ENCODE assay signal across 25 mouse cellular contexts in genomic region chr7:68945886-68946863, GRCm38 (mm10).
DNase-seq lines count a peak whose midpoint lies in the region; ATAC-seq and TF ChIP-seq lines count a peak whose summit lies in the region.
"Had no signal": no experiment of that assay in that cellular context is flagged by ENCODE, and none has a peak within 500 bp of the region (broad histone marks: within the 10 kb centered on the region; RNA-seq: fewer than 3 reads in every experiment).

No protein-coding gene starts in this region.

- no peak for TF ChIP-seq CTCF in heart, adult 2 months (IDR thresholded peaks at IDR 0.05)

- no peak overlapping the region for H3K9ac ChIP-seq in heart, adult 2 months (ENCODE audit: low read depth, low read length)
- H3K9ac ChIP-seq in lung, embryonic 15.5 days: no peak overlapping the region
- no peak overlapping the region for H3K9ac ChIP-seq in hindbrain, embryonic 16.5 days (ENCODE audit: low read depth, low read length)
- H3K9ac ChIP-seq: embryonic facial prominence, embryonic 12.5 days; hindbrain, embryonic 15.5 days; kidney, embryonic 15.5 days had no signal

- TF ChIP-seq POLR2A in heart, adult 2 months (IDR thresholded peaks at IDR 0.05; ENCODE audit: insufficient read depth, low read depth, low read length): no peak

- intact Hi-C loops in heart, adult 2 months (cut with DNase I): no loop called here

- H3K27ac ChIP-seq in heart, adult 2 months: no peak overlapping the region
- peak overlapping the region; percentile 72 for H3K27ac ChIP-seq in lung, embryonic 15.5 days
- H3K27ac ChIP-seq in hindbrain, embryonic 16.5 days (ENCODE audit: low read depth, low read length): no peak overlapping the region
- H3K27ac ChIP-seq: embryonic facial prominence, embryonic 12.5 days; gastrocnemius, adult 2 months; hindbrain, embryonic 15.5 days; kidney, embryonic 15.5 days; macrophage had no signal

- TF ChIP-seq EP300 in heart, adult 2 months (IDR thresholded peaks at IDR 0.05; ENCODE audit: insufficient read depth, low read depth, low read length): no peak

- peak; percentile 24 for DNase-seq in heart, adult 11 months
- no peak for DNase-seq in heart, adult 2 months
- DNase-seq in embryo, embryonic 11 days: peak; percentile 17
- peak; percentile 24 to 69 for DNase-seq in lung, postnatal 4 days
- DNase-seq in spleen, postnatal 10 days (ENCODE audit: low spot score in 2 of 2): no peak
- no peak for DNase-seq in c-Kit-positive CD71-positive TER-119-positive erythroid progenitor cells, embryonic 14.5 days (ENCODE audit: low spot score)
- DNase-seq: adrenal gland, postnatal 14 days; cerebellum, adult 2 months; cerebellum, postnatal 36 days; gastrocnemius, adult 2 months; heart, postnatal 36 days; liver; right cerebral cortex, adult 18-20 months; thymus, postnatal 14 days had no signal

- no peaks in the 10 kb centered on the region for H3K36me3 ChIP-seq in heart, adult 2 months (ENCODE audit: control insufficient read depth, insufficient read depth, low read length)
- no peaks in the 10 kb centered on the region for H3K36me3 ChIP-seq in lung, embryonic 15.5 days
- H3K36me3 ChIP-seq in hindbrain, embryonic 16.5 days (ENCODE audit: control insufficient read depth, insufficient read depth, low read length): no peaks in the 10 kb centered on the region
- H3K36me3 ChIP-seq: embryonic facial prominence, embryonic 12.5 days; hindbrain, embryonic 15.5 days; kidney, embryonic 15.5 days had no signal

- ATAC-seq in lung, embryonic 15.5 days (ENCODE audit: borderline replicate concordance, extremely low read depth, low FRiP score, low TSS enrichment): peak; percentile 91
- ATAC-seq in hindbrain, embryonic 16.5 days: no peak
- ATAC-seq: activated CD4-positive, CD25-positive, alpha-beta regulatory T cell, adult 4 months; forebrain, embryonic 16.5 days; intestine, embryonic 16.5 days had no signal

- H3K79me2 ChIP-seq in heart, adult 2 months (replicated peaks; ENCODE audit: control insufficient read depth, insufficient read depth, low read length): no peaks in the 10 kb centered on the region

- H3K4me3 ChIP-seq in heart, adult 2 months: no peak overlapping the region
- no peak overlapping the region for H3K4me3 ChIP-seq in lung, embryonic 15.5 days
- H3K4me3 ChIP-seq in hindbrain, embryonic 16.5 days (ENCODE audit: low read length): no peak overlapping the region
- H3K4me3 ChIP-seq: embryonic facial prominence, embryonic 12.5 days; erythroblast, embryonic 14.5 days; gastrocnemius, adult 2 months; hindbrain, embryonic 15.5 days; kidney, embryonic 15.5 days had no signal

- H3K9me3 ChIP-seq in lung, embryonic 15.5 days: no peaks in the 10 kb centered on the region
- H3K9me3 ChIP-seq in hindbrain, embryonic 16.5 days (ENCODE audit: control insufficient read depth, low read length): no peaks in the 10 kb centered on the region
- H3K9me3 ChIP-seq: embryonic facial prominence, embryonic 12.5 days; hindbrain, embryonic 15.5 days; kidney, embryonic 15.5 days had no signal

- no peak overlapping the region for H3K4me2 ChIP-seq in lung, embryonic 15.5 days
- no peak overlapping the region for H3K4me2 ChIP-seq in hindbrain, embryonic 16.5 days (ENCODE audit: low read length)
- H3K4me2 ChIP-seq: embryonic facial prominence, embryonic 12.5 days; hindbrain, embryonic 15.5 days; kidney, embryonic 15.5 days; midbrain, embryonic 11.5 days had no signal

- H3K27me3 ChIP-seq in heart, adult 2 months (ENCODE audit: control insufficient read depth, insufficient read depth, low read length): no peaks in the 10 kb centered on the region
- H3K27me3 ChIP-seq in lung, embryonic 15.5 days: no peaks in the 10 kb centered on the region
- no peaks in the 10 kb centered on the region for H3K27me3 ChIP-seq in hindbrain, embryonic 16.5 days (replicated peaks; ENCODE audit: control insufficient read depth, insufficient read depth, low read length)
- H3K27me3 ChIP-seq: embryonic facial prominence, embryonic 12.5 days; hindbrain, embryonic 15.5 days; kidney, embryonic 15.5 days had no signal

- no peaks in the 10 kb centered on the region for H3K4me1 ChIP-seq in heart, adult 2 months (ENCODE audit: control insufficient read depth, insufficient read depth, low read length)
- H3K4me1 ChIP-seq in lung, embryonic 15.5 days: peaks cover 14% of the 10 kb centered on the region; the same call in 1 of the 2 replicates
- H3K4me1 ChIP-seq in hindbrain, embryonic 16.5 days (ENCODE audit: control insufficient read depth, insufficient read depth, low read depth, low read length): no peaks in the 10 kb centered on the region
- H3K4me1 ChIP-seq: embryonic facial prominence, embryonic 12.5 days; hindbrain, embryonic 15.5 days had no signal

- WGBS in heart, adult 2 months: 67% methylated on average over 6 of the region's 6 CpGs
- 33% methylated on average over 6 of the region's 6 CpGs for WGBS in lung, embryonic 15.5 days
- WGBS in hindbrain, embryonic 16.5 days: 19% methylated on average over 6 of the region's 6 CpGs

Comparison
In these comparisons a context has a peak if more than half of its experiments do, and no peak if none do; other contexts are left out.
1. DNase-seq: peak in heart, adult 11 months (single experiment), embryo, embryonic 11 days (single experiment) and lung, postnatal 4 days (2 of 2); none in heart, adult 2 months (0 of 2), spleen, postnatal 10 days (0 of 2) and c-Kit-positive CD71-positive TER-119-positive erythroid progenitor cells, embryonic 14.5 days (single experiment).